Mouse (Mus musculus): ENCODE results near the gene Prkaa1.
"Not testable (repeated sequence)": the region's sequence is repeated elsewhere in the genome, so short reads cannot be mapped to it uniquely, and the experiment has no call there.

Gene Prkaa1

DNA sequence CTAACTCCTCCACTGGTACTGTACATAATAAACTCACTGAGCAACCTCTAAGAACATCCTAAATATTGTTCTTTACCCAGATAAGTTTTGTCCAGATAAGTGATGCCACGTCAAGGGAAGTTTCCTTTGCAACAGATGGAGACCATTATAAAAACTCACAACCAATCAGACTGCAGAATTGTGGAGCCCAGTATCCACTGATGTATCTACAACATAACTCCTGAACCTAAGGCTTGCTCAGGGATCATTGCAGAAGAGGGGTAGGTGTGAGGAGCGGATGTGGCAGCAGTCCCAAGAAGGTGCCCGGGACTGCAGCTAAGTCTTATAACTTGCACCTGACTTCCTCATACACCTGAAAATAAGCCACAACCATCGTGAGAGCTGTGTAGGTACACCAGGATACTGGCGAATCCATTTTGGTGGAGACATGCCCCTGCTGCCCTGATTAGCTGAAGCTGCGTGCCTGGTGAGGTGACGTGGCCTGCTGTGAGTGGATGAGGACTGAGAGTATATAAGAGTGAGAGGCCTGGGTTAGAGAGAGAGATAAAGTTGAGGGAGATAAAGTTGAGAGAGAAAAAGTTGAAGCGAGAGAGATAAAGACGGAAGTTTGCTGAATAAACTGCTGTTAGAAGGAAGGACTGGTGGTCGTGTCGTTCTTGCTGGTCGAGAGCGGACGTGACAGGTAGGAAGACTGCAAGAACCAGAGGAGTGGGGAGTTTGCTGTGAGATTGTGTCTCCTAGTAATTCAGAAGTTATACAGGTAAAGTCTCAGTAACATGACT lies 12.6 kb upstream of the Prkaa1 start:
- not testable (repeated sequence) for DNase-seq

DNA sequence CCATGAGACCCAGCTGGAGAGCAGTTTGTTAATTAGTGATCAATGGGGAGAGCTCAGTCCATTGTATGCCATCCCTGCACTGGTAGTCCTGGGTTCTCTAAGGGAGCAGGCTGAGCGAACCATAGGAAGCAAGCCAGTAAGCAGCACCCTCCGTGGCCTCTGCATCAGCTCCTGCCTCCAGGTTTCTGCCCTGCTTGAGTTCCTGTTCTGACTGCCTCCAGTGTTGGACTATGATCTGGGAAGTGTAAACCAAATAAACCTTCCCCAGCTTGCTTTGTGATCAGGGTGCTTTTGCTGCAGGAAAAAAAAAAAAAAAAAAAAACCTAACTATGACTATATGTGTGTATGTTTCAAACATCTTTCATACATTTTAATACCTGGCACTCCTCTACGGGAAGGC lies 10.4 kb upstream of the Prkaa1 start:
- no peak for DNase-seq

DNA sequence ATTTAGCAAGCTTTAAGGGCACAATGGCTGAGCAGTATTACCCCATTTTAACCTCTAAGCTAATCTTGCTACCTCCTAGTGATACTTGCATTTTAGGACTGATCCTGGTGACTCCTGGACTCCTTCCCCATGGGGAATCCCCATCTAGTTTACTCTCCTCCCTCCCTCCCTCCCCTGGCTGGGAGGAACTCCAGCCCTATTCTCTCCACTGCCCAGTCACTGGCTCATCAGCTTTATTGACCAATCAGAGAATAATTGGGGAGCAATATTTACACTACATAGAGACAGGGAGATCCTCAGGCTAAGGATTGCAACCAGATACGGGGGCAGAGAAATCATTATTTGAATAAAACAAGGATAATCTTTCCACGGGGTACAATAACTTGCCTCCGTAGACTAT lies 9.5 kb upstream of the Prkaa1 start:
- no peak for DNase-seq

DNA sequence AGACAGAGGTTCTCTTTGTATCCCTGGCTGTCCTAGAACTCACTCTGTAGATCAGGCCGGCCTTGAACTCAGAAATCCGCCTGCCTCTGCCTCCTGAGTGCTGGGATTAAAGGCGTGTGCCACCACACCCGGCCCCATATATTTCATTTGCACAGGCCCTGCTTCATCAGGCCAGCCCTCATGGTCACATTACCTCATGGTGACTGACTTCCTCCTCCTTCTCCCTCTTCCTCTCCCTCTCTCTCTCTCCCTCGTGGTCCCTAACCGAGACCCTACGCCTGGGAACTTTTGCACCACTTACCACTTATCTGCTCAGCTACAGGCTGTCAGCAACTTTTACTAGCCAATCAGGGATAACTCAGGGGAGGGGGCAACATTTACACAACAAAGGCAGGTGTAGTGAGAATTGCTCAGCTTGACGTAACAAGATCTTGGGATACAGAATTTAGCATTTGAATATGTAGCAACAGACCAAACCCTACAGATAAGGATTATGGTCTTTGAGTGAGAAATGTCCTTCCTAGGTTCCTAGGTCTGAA lies 8.6 kb upstream of the Prkaa1 start:
- DNase-seq = no peak

DNA sequence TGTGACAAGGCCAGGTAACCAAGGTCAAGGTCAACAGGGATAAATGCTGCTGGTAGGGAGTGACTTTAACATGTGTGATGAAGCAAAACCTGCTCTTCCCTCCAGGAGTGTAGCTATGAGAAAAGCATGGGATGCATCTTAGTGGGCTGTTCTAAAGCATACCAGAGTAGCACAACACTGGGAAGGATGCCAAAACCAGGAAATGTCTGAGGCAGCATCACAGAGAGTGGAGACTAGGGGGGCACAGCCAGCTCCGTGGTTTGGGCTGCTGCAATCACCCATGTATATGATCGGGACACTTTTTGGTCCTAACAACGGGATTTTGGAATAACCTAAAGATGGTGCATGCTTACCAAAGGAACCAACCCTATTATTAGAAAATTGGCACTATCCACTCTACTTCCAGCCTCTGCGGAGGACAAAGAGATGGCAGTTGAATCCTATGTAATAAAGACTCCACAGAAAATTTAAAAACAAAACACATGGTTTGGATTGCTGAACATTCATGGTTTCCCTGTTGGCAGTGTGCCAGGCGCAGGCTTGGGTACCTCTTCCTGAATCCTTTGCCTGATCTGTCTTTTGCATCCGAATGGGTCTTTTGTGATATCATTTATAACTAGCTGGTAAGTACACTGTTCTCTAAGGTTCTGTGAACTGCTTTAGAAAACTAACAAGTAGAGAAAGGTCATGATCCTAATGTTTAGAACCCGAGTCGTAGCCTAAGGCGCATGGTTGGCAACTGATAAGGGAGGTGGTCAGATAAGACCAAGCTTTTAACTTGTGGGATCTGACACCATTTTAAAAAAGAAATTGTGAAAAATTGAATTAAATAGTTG lies 5.4 kb upstream of the Prkaa1 start:
- no peak for DNase-seq

DNA sequence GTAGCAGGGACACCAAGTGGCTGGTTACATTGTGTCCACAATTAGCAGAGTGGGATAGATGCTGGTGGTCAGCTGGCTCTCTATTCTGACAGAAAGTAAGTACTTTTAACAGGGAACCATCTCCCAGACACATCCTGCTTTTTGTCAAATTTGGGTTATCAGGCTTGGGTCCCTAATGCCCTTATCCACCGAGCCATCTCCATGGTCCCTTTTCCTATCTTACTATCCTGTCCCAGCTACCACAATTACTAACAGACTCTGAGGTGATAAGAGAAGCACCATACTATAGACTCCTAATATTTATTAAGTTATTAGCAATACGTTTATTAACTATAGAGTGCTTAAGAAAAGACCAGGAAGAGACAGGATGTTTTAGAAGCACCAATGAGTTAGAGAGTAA lies 4.3 kb upstream of the Prkaa1 start:
- no peak for DNase-seq

DNA sequence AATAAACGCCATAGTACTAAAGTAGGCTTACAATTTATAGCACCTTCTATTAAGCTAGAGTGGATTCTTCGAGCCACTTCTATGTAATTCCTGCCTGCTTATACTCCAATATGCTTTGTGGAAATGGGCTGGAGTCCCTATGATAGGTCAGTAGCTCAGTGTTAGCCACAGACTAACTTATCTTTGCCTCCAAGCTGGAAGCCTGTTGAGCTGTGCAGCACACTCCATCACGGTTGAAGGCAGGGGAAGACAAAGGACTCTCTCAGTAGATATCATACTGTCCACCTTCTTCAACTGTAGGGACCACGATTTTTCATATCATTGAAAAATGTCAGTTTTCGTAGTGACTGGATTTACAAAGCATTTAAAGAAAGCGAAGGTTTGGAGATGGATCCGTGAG lies 3.8 kb upstream of the Prkaa1 start:
- no peak for DNase-seq

DNA sequence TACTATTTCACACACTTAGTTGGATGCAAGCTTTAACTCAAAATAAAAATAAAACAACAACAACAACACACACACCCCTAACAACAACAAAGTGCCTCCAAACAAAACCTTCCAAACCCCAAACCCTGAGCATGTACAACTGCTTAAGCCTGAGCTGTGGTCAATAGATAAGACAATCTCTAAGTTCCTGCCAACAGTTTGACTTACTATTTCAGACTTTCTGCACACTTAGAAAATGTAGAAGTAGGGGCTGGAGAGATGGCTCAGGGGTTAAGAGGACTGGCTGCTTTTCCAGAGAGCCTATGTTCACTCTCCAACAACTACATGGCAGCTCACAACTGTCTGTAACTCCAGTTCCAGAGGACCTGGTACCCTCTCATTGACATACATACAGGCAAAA lies 3.3 kb upstream of the Prkaa1 start:
- no peak for DNase-seq

DNA sequence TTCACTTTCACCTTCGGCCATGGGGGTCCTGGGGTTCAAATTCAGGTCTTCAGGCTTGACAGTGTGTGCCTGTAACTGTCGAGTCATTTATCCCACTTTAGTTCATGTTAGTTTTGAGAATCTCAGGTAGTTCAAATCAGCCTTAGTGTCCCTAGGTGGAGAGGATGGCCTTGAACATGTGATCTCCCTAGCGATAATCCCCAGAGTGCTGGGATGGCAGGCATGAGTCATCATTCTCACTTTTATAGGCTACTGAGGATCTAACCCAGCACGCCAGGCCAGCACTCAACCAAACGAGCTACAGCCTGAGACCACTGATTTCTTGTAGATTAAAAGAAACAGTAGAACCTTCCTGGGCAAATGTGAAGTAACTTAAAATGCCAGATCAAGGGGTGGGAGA lies 1.6 kb upstream of the Prkaa1 start:
- no peak for DNase-seq

DNA sequence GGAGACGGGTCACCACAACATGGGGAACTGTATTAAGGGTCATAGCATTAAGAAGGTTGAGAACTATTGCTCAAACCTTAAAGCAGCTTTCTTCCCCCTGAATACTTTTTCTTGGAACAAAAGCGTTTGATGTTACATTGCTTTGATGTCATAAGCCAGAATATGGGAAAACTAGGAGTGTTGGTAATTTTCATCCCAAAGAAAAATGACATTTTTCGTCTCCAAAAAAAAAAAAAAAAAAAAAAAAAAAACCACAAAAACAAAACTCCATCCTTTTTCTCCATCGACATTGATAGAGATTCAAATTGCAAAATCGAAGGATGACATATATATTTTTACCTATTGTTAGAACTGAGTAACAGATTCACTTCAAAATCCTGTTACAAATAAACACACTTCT lies 947 bp upstream of the Prkaa1 start:
- DNase-seq = no peak

DNA sequence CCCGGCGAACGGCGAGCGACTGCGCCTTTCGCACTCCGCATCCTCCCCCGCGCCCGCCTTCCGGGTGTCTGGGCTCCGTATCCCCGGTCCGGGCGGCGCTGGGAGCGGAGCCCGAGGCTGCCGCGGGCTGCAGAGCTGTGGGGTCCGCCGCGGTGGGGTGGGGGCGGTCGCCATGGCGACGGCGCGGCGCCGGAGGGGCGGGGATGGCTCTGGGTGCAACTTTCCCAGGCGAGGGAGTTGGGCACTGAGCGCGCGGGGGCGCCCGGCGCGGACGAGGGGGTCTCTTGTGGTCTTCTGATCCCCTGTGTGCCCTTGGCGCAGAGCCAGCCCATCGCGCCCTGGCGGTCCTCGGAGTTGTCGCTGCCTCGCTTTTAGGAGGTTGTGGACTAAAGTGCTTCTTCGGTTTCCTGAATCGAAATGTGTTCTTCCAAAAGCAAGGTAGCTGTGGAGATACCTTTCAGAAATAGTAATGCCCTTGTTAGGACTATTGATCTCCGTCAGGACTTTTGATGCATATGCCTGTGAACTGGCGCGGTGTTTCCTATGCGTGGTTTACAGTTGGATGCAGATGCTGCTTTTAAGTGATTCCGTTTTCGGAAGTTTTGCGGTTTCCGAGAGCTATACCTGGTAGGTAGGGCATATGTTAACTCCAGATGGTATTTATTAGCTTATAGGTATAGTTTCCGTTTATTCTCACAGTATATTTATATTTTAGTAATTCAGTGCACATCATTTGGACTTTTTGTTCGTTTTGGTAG lies 539 bp downstream of the Prkaa1 start:
- DNase-seq = peak; percentile 85

DNA sequence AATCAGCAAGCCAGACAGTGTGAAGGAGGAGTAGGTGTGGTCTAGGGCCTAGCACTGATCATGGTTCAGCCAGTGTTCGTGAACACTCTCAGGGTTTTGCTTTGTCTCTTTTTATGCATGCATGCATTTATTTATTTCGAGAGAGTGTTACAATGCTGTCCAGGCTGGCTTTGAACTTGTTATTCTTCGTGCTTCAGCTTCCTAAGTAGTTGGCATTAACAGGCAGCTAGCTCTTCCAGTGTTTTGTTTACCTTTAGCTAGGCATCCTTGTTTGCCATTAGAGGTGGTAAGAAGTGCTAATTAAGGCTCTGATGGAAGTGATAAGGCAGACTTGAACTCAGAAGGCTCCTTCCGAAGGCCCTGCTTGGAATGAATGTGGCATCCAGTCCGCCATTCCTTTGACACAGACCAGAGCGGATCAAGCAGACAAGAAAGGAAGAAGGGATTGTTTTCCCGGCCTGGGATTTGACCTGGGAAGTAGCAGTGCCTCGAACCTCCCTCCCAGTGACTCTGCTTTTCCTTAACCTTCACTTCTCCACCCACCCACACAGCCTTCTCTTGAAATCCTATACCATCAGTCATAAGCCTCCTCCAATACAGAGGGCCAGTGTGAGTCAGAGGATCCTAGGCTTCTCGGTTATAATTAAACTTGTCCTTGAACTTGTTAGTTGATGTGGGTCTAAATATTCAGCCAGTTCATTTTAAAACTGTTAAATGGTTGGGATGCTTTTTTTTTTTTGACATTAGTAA lies 1.7 kb downstream of the Prkaa1 start:
- DNase-seq = no peak

DNA sequence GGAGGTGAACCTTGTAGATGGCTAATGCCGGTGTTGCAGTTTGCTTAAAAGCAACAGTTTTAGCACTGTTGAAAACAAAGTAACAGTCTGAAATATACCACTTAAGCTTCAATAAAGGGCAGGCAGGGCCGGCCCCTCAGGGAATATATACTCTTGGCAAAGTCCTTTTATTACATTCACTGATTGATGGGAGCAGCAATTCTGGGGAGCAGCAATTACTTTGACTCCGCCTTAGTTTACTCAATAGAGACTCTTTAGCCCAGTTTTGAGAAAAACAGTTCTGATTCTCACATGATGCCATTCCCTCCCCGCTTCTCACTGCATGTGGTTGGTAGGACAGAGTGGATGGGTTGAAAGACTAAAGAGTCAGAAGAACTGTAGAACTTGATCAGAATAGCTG lies 5.5 kb downstream of the Prkaa1 start:
- no peak for DNase-seq

DNA sequence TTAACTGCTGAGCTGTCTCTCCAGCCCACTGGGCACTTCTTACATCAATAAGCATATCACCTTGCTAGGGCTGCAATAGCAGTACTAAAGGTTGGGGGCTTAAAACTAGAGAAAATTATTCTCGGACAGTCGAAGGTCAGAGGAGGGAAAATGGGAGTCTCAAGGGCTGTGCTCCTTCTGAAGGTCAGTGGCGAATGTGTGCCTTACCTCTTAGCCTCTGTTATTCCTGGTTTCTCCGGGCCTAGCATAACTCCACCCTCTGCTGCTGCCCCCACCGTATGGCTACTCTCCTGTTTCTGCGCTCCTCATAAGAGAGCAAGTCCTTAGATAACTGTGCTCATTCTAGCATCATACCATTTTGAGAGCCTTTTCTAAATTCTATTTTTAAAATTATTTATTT lies 8.5 kb downstream of the Prkaa1 start:
- DNase-seq = no peak

DNA sequence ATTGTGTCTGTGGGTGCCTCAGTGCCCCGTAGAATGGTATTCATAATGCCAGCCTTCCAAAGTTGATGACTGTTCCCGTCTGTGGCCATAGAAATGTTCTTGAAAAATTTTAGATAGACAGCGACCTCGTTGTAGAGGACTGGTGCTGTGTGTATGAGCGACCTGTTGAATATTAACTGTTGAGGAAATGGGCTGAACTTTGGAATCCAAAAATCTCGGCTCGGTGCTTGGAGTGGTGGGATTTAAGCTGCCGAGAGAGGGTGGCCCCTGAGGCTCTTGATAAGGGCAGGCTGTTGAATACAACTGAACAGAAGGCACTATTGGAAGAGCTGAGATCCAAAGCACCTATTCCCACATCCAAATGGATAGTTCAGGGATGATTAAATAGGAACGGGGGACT lies 11.0 kb downstream of the Prkaa1 start:
- DNase-seq = no peak

DNA sequence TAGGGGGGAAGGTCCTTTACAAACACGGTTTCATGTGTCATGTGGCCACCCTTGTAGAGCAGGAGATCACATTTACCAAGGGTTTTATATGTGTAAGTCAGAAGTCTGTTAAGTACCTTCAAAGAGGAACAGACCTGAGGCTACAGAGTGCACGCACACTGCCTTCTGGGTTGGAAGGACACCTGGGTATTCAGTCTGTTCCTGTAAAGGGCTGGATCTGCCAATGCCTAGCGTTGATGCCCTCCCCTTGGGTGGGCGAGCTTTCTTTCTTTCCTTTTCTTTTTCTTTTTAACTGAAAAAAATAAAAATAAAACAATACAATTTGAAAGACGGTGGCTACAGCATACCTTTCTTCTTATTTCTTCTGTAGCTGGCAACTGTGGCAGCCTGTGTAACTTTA lies 11.4 kb downstream of the Prkaa1 start:
- DNase-seq = no peak

DNA sequence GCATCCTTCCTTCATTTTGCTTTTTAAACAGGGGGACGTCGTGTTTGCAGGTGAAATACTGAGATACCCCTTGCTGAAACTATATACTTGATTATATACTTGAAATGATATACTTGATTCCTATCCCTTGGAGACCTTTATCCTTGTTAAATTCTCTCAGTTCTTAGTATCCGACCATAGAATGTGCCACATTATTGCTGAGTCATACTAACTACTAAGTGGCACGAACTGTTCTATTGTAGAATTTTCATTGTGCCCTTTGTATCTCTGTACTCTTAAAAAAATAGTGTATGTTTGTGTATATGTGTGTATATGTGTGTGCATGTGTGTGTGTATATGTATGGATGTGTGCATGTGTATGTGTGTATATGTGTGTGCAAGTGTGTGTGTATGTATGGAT lies 12.7 kb downstream of the Prkaa1 start:
- DNase-seq = no peak

DNA sequence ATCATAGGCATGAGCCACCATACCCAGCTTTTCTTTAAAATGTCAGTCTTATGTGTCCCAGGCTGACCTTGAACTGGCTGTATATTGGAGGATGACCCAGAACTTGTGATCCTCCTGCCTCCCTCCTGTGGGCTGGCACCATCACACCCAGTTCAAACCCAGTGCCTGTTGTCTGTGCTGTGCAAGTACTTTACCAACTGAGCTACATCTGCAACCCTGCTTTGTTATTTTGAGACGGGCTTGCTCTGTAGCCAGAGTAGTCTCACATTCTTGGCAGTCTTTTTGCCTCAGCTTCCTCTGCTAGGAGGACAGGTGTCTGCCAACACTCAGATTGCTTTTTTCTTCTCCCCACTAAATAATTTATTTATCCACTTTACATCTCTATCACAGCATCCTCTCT lies 13.7 kb downstream of the Prkaa1 start:
- DNase-seq = no peak

DNA sequence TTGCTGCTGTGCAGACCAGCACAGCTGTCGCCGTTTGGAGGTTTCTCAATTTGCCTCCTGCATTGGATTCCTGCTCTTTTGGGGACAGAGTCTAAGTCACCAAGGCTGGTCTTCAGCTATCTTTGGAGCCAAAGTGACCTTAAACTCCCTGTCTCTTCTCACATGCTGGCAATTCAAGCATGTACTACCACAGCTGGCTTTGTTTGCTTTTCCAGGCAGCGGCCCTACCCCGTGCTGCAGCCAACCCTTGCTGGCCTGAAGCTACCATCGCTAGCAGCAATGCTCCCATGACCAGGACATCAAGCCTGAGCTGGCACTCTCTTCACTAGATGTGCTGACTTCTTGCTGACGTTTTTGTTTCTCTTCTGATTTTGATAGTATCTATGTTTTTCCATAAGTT lies 15.2 kb downstream of the Prkaa1 start:
- no peak for DNase-seq

DNA sequence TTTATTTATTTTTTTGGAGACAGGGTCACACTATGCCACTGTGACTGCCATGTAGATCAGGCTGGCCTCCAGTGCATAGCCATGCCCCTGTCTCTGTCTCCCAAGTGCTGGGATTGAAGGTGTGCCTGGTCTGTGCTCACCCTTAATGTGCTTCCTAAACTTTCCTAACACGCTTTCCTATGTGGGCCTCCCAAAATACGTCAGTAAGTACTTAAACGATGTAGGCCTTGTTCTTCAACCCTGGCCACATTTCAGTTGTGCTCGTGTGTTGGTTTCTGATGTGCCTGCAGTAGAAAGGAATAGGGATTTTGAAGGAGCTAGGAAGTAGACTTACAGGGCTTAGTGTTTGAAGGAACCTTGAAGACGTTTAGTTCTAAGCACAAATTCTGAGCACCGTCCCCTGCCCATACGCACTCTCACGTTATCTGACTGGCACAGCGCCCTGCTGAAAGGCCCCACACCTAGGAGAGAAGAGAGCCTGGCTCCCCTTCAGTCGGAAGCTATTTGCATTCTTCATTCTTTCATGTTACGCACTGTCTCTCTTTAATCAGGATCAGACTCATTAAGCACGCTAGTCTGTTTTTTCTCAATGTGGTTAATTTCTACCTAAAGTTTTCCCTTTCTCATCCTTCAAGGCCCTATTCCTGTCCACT lies 21.6 kb downstream of the Prkaa1 start:
- no peak for DNase-seq

DNA sequence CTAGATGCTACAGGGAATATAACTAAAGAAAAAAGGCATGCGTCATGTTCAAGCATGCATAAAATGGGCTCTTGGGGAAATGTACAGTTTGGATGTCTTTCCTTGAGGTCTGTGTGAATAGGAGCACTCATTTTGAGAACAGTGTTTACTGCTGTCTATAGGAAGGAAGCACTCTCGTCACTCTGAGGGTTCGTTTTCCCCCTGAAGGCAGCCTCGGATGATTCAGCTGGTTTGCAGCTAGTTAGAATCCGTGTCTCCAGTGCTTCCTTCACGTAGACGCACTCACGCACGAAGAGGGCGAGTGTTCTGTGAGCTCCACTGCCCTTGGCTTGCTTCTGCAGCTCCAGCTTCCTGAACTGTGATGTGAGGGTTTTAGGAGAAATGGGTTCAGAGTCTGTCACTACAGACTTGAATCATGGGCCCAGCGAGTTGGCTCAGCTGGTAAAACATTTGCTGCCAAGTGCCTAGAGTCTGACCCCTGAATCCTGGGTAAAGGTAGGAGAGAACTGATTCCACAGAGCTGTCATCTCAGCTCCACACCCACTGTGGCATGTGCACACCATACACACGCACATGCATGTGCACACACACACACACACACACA lies 29.7 kb downstream of the Prkaa1 start:
- DNase-seq = peak; percentile 11
